Mouse (Mus musculus): ENCODE data around the gene Csrnp2. TPM values are rescaled to one million over a fixed set of nuclear protein-coding genes. Genes with fewer than 3 reads are reported as not detected.

Csrnp2 gene
- polyA plus RNA-seq (2017; shearing (Covaris generic)): 1 to 10 TPM; 4.3 to 8.5 TPM

DNA sequence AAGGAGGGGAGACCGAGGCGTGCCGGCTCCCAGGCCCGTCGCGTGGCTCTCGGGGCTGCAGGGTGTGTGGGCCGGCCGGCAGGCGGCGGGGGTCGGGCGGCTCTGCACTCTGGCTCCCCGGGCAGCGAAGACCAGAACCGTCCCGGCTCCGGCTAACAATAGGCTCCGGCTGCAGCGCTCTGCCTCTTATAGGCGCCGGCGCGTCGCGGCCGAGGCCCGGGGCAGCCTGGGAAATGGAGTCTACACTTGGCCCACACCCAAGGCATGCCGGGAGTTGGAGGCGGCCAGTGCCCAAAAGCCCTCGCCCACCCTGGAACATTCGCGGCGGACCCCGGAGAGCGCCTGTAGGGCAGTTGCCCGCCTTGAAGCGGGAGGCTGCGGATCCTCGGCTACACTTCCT lies at the start of gene Csrnp2:
Gene Csrnp2 (minus strand): TSS at position 387 of the 400 bp plus-strand sequence.

DNA sequence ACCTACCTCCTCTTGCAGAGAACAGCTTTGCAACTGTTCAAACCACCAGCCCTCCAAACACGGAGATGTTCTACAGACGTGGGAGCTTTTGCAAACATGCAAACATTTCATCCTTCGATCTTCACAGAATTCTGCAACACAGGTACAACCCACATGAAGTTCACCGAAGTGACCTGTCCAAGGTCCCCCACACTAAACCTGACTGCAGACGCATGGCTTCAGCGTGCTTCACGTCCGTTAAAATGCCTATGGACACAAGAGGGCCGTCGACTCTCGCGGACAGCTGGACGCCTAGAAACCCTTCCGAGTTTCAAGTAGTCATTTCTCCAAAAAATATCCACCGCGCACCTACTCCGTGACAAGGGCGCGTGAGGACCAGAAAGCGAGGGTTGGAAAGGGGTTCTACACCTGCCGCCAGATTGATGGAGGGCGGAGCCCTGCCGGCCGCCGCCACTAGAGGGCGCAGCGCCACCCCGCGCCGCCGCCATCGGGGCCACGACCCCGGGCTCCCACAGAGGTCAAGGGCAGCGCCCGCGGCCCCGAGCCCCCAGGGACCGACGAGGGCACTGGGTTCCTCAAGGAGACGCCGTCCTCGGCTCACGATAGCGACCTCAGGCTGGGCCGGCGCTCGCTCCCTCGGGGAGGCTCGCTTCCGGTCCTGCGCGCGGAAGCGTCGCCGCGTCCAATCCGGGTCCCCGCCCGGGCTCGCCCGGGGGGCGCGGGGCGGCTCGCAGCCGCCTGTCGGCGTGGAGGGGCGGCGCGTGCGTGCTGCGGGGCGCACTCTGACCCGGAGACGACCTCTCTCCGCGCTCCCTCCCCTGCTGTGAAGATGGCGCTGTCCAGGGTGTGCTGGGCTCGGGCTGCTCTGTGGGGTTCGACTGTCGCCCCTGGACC lies 26.7 kb downstream of the Csrnp2 start, which contains the start of gene Letmd1:
Gene Letmd1 (plus strand): TSS at position 729 of the 894 bp plus-strand sequence.

Other genes starting within 250 kb of the Csrnp2 start
- 1 to 10 TPM in 1 of 2 experiments, under 1 TPM in 1; 0.11 to 1.0 TPM for gene Tmprss12, start 214.7 kb downstream of the Csrnp2 start, polyA plus RNA-seq (2017; shearing (Covaris generic))
- gene Mettl7a1, start 191.3 kb downstream of the Csrnp2 start, polyA plus RNA-seq (2017; shearing (Covaris generic)): 10 to 100 TPM in 1 of 2 experiments, 1 to 10 TPM in 1; 8.0 to 10.4 TPM
- under 1 TPM; 0.11 to 0.82 TPM for gene Mettl7a3, start 160.6 kb downstream of the Csrnp2 start, polyA plus RNA-seq (2017; shearing (Covaris generic))
- gene Methig1, start 142.3 kb downstream of the Csrnp2 start, polyA plus RNA-seq (2017; shearing (Covaris generic)): 1 to 10 TPM in 1 of 2 experiments, not detected in 1; 1.9 TPM
- not detected for gene Mettl7a2, start 142.3 kb downstream of the Csrnp2 start, polyA plus RNA-seq (2017; shearing (Covaris generic))
- under 1 TPM in 1 of 2 experiments, not detected in 1; 0.78 TPM for gene Higd1c, start 130.9 kb downstream of the Csrnp2 start, polyA plus RNA-seq (2017; shearing (Covaris generic))
- gene Gm5475, start 73.3 kb downstream of the Csrnp2 start, polyA plus RNA-seq (2017; shearing (Covaris generic)): 1 to 10 TPM in 1 of 2 experiments, under 1 TPM in 1; 0.68 to 2.5 TPM
- gene Slc11a2, start 70.4 kb downstream of the Csrnp2 start, polyA plus RNA-seq (2017; shearing (Covaris generic)): 10 to 100 TPM; 23.2 to 36.7 TPM
- 10 to 100 TPM; 38.1 to 40.7 TPM for gene Letmd1, start 26.5 kb downstream of the Csrnp2 start, polyA plus RNA-seq (2017; shearing (Covaris generic))
- 10 to 100 TPM in 1 of 2 experiments, 1 to 10 TPM in 1; 10.0 to 10.5 TPM for gene Tfcp2, start 56.5 kb upstream of the Csrnp2 start, polyA plus RNA-seq (2017; shearing (Covaris generic))
- gene Pou6f1, start 104.5 kb upstream of the Csrnp2 start, polyA plus RNA-seq (2017; shearing (Covaris generic)): 10 to 100 TPM; 20.7 to 34.9 TPM
- 100 to 1,000 TPM; 557 to 627 TPM for gene Dazap2, start 119.9 kb upstream of the Csrnp2 start, polyA plus RNA-seq (2017; shearing (Covaris generic))
- 1 to 10 TPM in 1 of 2 experiments, under 1 TPM in 1; 0.82 to 1.4 TPM for gene Smagp, start 141.5 kb upstream of the Csrnp2 start, polyA plus RNA-seq (2017; shearing (Covaris generic))
- gene Bin2, start 174.1 kb upstream of the Csrnp2 start, polyA plus RNA-seq (2017; shearing (Covaris generic)): 100 to 1,000 TPM; 640 to 761 TPM
- 10 to 100 TPM in 1 of 2 experiments, 1 to 10 TPM in 1; 4.3 to 14.3 TPM for gene Cela1, start 192.4 kb upstream of the Csrnp2 start, polyA plus RNA-seq (2017; shearing (Covaris generic))
- 100 to 1,000 TPM; 148 to 178 TPM for gene Galnt6, start 233.9 kb upstream of the Csrnp2 start, polyA plus RNA-seq (2017; shearing (Covaris generic))